Mouse (Mus musculus): ENCODE measurements around the gene Wdpcp. TPM values are rescaled to one million over a fixed set of nuclear protein-coding genes. Genes with fewer than 3 reads are reported as not detected.

The Wdpcp gene
- total and polyA plus RNA-seq, 3 experiments: 0.21 to 6.3 (median 3.9) TPM

DNA sequence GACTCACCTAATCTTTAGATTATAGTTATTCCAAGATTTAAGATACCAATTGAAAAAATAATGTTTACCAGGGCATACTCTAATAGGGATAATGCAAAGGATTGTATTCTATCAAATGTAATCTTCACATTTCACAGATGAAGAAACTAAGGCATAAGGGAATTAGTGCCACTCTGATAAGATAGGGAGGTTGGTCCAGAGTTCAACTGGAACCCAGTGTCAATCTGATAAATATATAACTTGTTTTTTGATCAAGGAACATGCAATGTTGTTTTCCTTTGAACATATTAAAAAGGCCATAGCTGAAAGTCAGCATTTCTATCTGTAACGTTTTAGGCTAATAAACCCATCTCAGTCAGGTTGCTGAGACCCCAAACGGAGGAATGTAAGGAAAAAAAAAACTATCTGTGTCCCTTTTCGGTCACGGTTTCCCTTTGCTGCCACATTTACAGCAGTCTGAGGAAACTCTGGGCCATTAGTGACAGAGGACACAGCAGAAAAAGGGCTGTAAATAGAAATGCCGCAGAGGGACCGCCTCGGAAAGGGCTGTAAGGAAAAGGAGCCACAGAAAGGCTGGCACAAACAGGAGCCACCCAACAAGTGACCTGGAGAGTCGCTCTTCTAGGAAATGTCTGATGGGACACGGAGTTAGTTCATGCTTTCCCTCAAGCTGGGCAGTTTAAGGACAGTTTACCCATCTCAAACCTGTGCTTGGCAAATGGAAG is 7.2 kb upstream of the Wdpcp start:
- H3K4me3 ChIP-seq (ENCODE audit: low read depth, low read length): no peak overlapping the region
- DNase-seq (ENCODE audit: low spot score): no peak
- no peaks in the 10 kb centered on the region for H3K27me3 ChIP-seq (ENCODE audit: insufficient read depth, low read length)
- no peak for ATAC-seq (ENCODE audit: extremely low read depth, insufficient number of reproducible peaks, low FRiP score, poor library complexity, severe bottlenecking)
- no peaks in the 10 kb centered on the region for H3K9me3 ChIP-seq (replicated peaks)
- peaks cover 61% of the 10 kb centered on the region for H3K36me3 ChIP-seq (replicated peaks)
- no peak for TF ChIP-seq GATA2 (IDR thresholded peaks at IDR 0.05; ENCODE audit: borderline replicate concordance, low read depth, low read length)
- no peak for TF ChIP-seq GATA1 (IDR thresholded peaks at IDR 0.05; ENCODE audit: borderline replicate concordance, low read length)
- no peak for TF ChIP-seq TAL1 (conservative IDR thresholded peaks at IDR 0.05; ENCODE audit: low read depth, low read length)
- no peak for TF ChIP-seq CTCF (IDR thresholded peaks at IDR 0.05; ENCODE audit: low read depth, low read length)
- TF ChIP-seq POLR2AphosphoS5 (IDR thresholded peaks at IDR 0.05; ENCODE audit: insufficient replicate concordance, low read depth, low read length): no peak
- H3K4me1 ChIP-seq (ENCODE audit: insufficient read depth, low read depth, low read length): peaks cover 10% of the 10 kb centered on the region

DNA sequence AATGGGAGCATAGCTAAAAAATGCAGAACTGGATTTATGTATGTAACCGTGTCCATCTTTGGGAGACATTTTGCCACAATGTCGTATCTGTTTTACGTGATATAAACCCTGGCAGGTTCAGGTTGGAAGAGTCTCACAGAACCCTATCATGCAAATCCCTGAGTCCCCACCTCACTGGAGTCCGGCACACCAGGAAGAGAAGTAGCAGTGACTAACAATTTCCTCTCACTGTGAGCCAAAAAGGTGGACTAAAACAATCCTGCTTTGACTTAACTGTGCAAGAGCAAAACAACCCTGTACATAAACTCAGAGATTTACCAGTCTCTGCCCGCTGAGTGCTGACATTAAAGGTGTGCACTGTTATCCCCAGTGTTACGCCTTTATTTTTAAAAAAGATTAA is 5.1 kb upstream of the Wdpcp start:
- TF ChIP-seq CTCF (IDR thresholded peaks at IDR 0.05; ENCODE audit: low read depth, low read length) (no peak), TAL1 (conservative IDR thresholded peaks at IDR 0.05; ENCODE audit: low read depth, low read length) (no peak), POLR2AphosphoS5 (IDR thresholded peaks at IDR 0.05; ENCODE audit: insufficient replicate concordance, low read depth, low read length) (no peak), GATA1 (IDR thresholded peaks at IDR 0.05; ENCODE audit: borderline replicate concordance, low read length) (no peak), GATA2 (IDR thresholded peaks at IDR 0.05; ENCODE audit: borderline replicate concordance, low read depth, low read length) (no peak)
- H3K4me1 ChIP-seq (ENCODE audit: insufficient read depth, low read depth, low read length): peaks cover 16% of the 10 kb centered on the region
- no peak overlapping the region for H3K4me3 ChIP-seq (ENCODE audit: low read depth, low read length)
- peaks cover 45% of the 10 kb centered on the region for H3K36me3 ChIP-seq (replicated peaks)
- H3K27me3 ChIP-seq (ENCODE audit: insufficient read depth, low read length): no peaks in the 10 kb centered on the region
- DNase-seq (ENCODE audit: low spot score) (no peak), ATAC-seq (ENCODE audit: extremely low read depth, insufficient number of reproducible peaks, low FRiP score, poor library complexity, severe bottlenecking) (no peak)
- no peaks in the 10 kb centered on the region for H3K9me3 ChIP-seq (replicated peaks)

DNA sequence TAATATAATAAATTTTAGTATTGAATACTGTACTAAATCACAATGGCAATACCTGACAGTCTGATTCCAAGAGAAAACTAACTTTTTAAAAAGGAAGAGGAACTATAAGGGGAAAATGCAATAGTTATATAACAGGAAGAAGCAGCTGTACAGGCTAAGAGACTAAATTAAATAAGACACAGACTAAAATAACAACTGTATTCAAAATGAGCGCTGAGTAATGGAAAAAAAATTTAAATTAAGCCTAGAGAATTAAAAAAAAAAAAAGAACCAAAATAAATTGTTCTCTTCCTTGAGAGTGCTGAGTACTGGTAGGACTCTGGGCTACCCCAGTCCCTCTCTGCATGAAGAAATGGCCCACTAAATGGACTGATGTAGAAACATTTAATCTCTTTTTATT is 4.3 kb upstream of the Wdpcp start:
- Histone ChIP-seq H3K27me3 (ENCODE audit: insufficient read depth, low read length) (no peaks in the 10 kb centered on the region), H3K36me3 (replicated peaks) (peaks cover 42% of the 10 kb centered on the region), H3K4me3 (ENCODE audit: low read depth, low read length) (no peak overlapping the region), H3K9me3 (replicated peaks) (no peaks in the 10 kb centered on the region), H3K4me1 (ENCODE audit: insufficient read depth, low read depth, low read length) (peaks cover 23% of the 10 kb centered on the region)
- ATAC-seq (ENCODE audit: extremely low read depth, insufficient number of reproducible peaks, low FRiP score, poor library complexity, severe bottlenecking) (no peak), DNase-seq (ENCODE audit: low spot score) (no peak)
- TF ChIP-seq POLR2AphosphoS5 (IDR thresholded peaks at IDR 0.05; ENCODE audit: insufficient replicate concordance, low read depth, low read length) (no peak), CTCF (IDR thresholded peaks at IDR 0.05; ENCODE audit: low read depth, low read length) (no peak), TAL1 (conservative IDR thresholded peaks at IDR 0.05; ENCODE audit: low read depth, low read length) (no peak), GATA2 (IDR thresholded peaks at IDR 0.05; ENCODE audit: borderline replicate concordance, low read depth, low read length) (no peak), GATA1 (IDR thresholded peaks at IDR 0.05; ENCODE audit: borderline replicate concordance, low read length) (no peak)

DNA sequence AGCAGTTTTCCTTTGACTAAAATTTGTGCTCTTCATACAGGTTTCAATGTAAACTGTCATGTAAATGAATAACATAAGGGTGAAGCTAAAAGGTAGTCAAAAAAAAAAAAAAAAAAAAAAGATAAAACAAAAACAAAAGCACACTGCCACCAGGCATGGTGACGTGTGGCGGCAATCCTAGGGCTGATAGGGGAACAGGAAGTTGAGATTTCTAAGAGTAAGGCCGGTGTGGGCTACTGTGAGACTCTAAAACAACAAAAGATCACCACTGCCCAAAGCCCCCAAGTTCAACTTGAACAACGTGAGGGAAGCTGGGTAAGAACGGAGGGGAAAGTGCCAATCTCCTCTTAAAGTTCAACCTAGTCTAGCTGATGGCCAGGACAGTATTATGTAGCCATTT is 3.0 kb upstream of the Wdpcp start:
- TF ChIP-seq GATA2 (IDR thresholded peaks at IDR 0.05; ENCODE audit: borderline replicate concordance, low read depth, low read length) (no peak), CTCF (IDR thresholded peaks at IDR 0.05; ENCODE audit: low read depth, low read length) (no peak), POLR2AphosphoS5 (IDR thresholded peaks at IDR 0.05; ENCODE audit: insufficient replicate concordance, low read depth, low read length) (no peak), TAL1 (conservative IDR thresholded peaks at IDR 0.05; ENCODE audit: low read depth, low read length) (no peak), GATA1 (IDR thresholded peaks at IDR 0.05; ENCODE audit: borderline replicate concordance, low read length) (no peak)
- H3K27me3 ChIP-seq (ENCODE audit: insufficient read depth, low read length): no peaks in the 10 kb centered on the region
- H3K4me3 ChIP-seq (ENCODE audit: low read depth, low read length): no peak overlapping the region
- H3K36me3 ChIP-seq (replicated peaks): peaks cover 31% of the 10 kb centered on the region
- no peak for DNase-seq (ENCODE audit: low spot score)
- no peaks in the 10 kb centered on the region for H3K9me3 ChIP-seq (replicated peaks)
- no peak for ATAC-seq (ENCODE audit: extremely low read depth, insufficient number of reproducible peaks, low FRiP score, poor library complexity, severe bottlenecking)
- peaks cover 27% of the 10 kb centered on the region for H3K4me1 ChIP-seq (ENCODE audit: insufficient read depth, low read depth, low read length)

DNA sequence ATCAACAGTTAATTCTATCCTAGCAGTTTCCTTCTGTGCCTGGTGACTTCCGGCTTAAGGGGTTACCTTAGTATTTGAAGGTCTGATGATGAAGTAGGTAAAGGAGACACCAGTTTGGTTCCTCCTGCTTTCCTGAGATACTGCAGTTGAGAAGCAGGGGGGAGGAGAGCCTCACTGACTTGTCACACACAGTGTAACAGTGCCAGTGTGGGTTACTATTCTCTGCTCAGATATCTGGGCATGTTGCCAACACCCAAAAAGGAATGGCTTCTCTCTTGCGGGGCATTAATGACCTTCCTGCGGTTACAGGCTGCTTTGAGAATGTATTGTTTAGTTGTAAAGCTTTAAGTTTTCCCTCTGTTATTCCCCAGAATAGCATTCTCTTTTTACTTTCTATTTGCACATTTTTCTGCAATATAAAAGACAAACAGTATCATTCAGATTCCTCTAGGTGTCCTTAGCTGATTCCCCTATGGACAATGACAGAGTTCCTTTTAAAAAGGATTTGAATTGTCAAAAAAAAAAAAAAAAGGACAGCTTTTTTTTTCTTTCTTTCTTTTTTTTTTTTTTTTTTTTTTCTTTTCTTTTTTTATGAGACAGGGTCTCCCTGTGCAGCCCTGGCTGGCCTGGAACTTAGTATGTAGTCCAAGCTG is 2.5 kb upstream of the Wdpcp start:
- DNase-seq (ENCODE audit: low spot score): no peak
- Histone ChIP-seq H3K4me1 (ENCODE audit: insufficient read depth, low read depth, low read length) (peaks cover 27% of the 10 kb centered on the region), H3K9me3 (replicated peaks) (no peaks in the 10 kb centered on the region), H3K27me3 (ENCODE audit: insufficient read depth, low read length) (no peaks in the 10 kb centered on the region), H3K4me3 (ENCODE audit: low read depth, low read length) (no peak overlapping the region), H3K36me3 (replicated peaks) (peaks cover 30% of the 10 kb centered on the region)
- TF ChIP-seq TAL1 (conservative IDR thresholded peaks at IDR 0.05; ENCODE audit: low read depth, low read length) (no peak), GATA2 (IDR thresholded peaks at IDR 0.05; ENCODE audit: borderline replicate concordance, low read depth, low read length) (no peak), GATA1 (IDR thresholded peaks at IDR 0.05; ENCODE audit: borderline replicate concordance, low read length) (no peak), POLR2AphosphoS5 (IDR thresholded peaks at IDR 0.05; ENCODE audit: insufficient replicate concordance, low read depth, low read length) (no peak), CTCF (IDR thresholded peaks at IDR 0.05; ENCODE audit: low read depth, low read length) (no peak)
- ATAC-seq (ENCODE audit: extremely low read depth, insufficient number of reproducible peaks, low FRiP score, poor library complexity, severe bottlenecking): no peak

DNA sequence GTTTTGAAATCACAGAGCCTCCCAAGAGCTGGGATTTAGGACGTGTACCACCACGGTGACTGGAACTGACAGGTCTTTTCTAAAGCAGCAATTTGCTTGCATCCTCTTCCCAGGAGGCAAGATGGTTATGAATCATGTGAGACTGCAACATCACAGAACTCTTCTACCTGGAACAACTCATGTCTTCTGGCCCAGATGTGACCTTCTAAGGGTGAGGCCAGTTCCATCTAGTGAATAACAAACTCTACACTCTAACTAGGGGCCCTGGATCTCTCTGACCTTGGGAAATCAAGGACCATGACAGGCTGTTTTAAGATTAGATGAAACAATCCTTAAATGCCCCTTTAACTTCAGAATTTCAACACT is 1.9 kb upstream of the Wdpcp start:
- Histone ChIP-seq H3K4me1 (ENCODE audit: insufficient read depth, low read depth, low read length) (peaks cover 27% of the 10 kb centered on the region), H3K36me3 (replicated peaks) (peaks cover 24% of the 10 kb centered on the region), H3K4me3 (ENCODE audit: low read depth, low read length) (no peak overlapping the region; the same call in 1 of the 2 replicates), H3K9me3 (replicated peaks) (no peaks in the 10 kb centered on the region), H3K27me3 (ENCODE audit: insufficient read depth, low read length) (no peaks in the 10 kb centered on the region)
- ATAC-seq (ENCODE audit: extremely low read depth, insufficient number of reproducible peaks, low FRiP score, poor library complexity, severe bottlenecking): no peak
- no peak for TF ChIP-seq CTCF (IDR thresholded peaks at IDR 0.05; ENCODE audit: low read depth, low read length)
- TF ChIP-seq GATA2 (IDR thresholded peaks at IDR 0.05; ENCODE audit: borderline replicate concordance, low read depth, low read length): no peak
- no peak for TF ChIP-seq POLR2AphosphoS5 (IDR thresholded peaks at IDR 0.05; ENCODE audit: insufficient replicate concordance, low read depth, low read length)
- no peak for TF ChIP-seq GATA1 (IDR thresholded peaks at IDR 0.05; ENCODE audit: borderline replicate concordance, low read length)
- no peak for TF ChIP-seq TAL1 (conservative IDR thresholded peaks at IDR 0.05; ENCODE audit: low read depth, low read length)
- DNase-seq (ENCODE audit: low spot score): no peak
